Mouse (Mus musculus) lung, postnatal 0 days (tissue): Measurements from ENCODE around the gene Ablim1.

ENCODE experiments used
- CTCF ChIP-seq: IDR thresholded peaks from 2 replicates; pipeline ENCODE4 v1.5.1; 2016; ENCODE audit warnings: antibody characterized with exemption, mild to moderate bottlenecking
- EP300 ChIP-seq: IDR thresholded peaks from 2 replicates; pipeline ENCODE4 v1.6.1; 2016; ENCODE audit warnings: antibody characterized with exemption, mild to moderate bottlenecking, control low read depth

- TF ChIP-seq CTCF (peak; percentile 52), EP300 (no peak)
Measured at GRCm38 (mm10) chr19:57057568-57057967, 257.2 kb downstream of the Ablim1 start.
